Mouse (Mus musculus) MEL (cell line): ENCODE results near the gene Rgs8.

Experiments used
- BHLHE40 ChIP-seq: IDR thresholded peaks from 2 replicates; pipeline ENCODE4 v1.6.1; 2012; ENCODE audit warnings: low read depth, mild to moderate bottlenecking, inconsistent platforms, low read length, improper control_type of control experiment, borderline replicate concordance
- CHD1 ChIP-seq: IDR thresholded peaks from 2 replicates; pipeline ENCODE4 v1.6.1; 2012; ENCODE audit warnings: low read depth, mild to moderate bottlenecking, inconsistent platforms, low read length, improper control_type of control experiment
- CTCF ChIP-seq, 3 experiments: IDR thresholded peaks in 2 of 3; conservative IDR thresholded peaks in 1 of 3; 2 replicates each; pipeline ENCODE4 v1.5.1; 2011 to 2012; ENCODE audit warnings: low read length in 3 of 3, low read depth in 2 of 3, mild to moderate bottlenecking in 2 of 3, improper control_type of control experiment in 1 of 3, inconsistent platforms in 1 of 3, mixed read lengths in 1 of 3, moderate library complexity in 1 of 3; ENCODE audit not compliant: control insufficient read depth in 1 of 3, insufficient read depth in 1 of 3, poor library complexity in 1 of 3, severe bottlenecking in 1 of 3
- ELF1 ChIP-seq: IDR thresholded peaks from 2 replicates; pipeline ENCODE4 v1.6.1; 2014; ENCODE audit warnings: low read depth, mild to moderate bottlenecking, inconsistent platforms, low read length, improper control_type of control experiment, moderate library complexity
- JUND ChIP-seq: IDR thresholded peaks from 2 replicates; pipeline ENCODE4 v1.6.1; 2011; ENCODE audit warnings: low read depth, mild to moderate bottlenecking, improper control_type of control experiment, low read length
- MEF2A ChIP-seq: IDR thresholded peaks from 2 replicates; pipeline ENCODE4 v1.6.1; 2014; ENCODE audit warnings: low read depth, mild to moderate bottlenecking, inconsistent platforms, low read length, improper control_type of control experiment; ENCODE audit not compliant: poor library complexity, insufficient replicate concordance, severe bottlenecking; ENCODE audit errors: extremely low read depth
- MXI1 ChIP-seq: IDR thresholded peaks from 2 replicates; pipeline ENCODE4 v1.6.1; 2011; ENCODE audit warnings: mild to moderate bottlenecking, low read depth, low read length, improper control_type of control experiment
- POLR2A ChIP-seq, 2 experiments: IDR thresholded peaks; 2 replicates each; pipeline ENCODE4 v1.6.1; 2011 to 2012; ENCODE audit warnings: low read length in 2 of 2, mild to moderate bottlenecking in 2 of 2, control low read depth in 1 of 2, improper control_type of control experiment in 1 of 2, low read depth in 1 of 2, moderate library complexity in 1 of 2; ENCODE audit not compliant: control insufficient read depth in 1 of 2, insufficient read depth in 1 of 2, poor library complexity in 1 of 2
- POLR2AphosphoS2 ChIP-seq: IDR thresholded peaks from 2 replicates; pipeline ENCODE4 v1.6.1; 2011; ENCODE audit warnings: low read length, improper control_type of control experiment
- SMC3 ChIP-seq: IDR thresholded peaks from 2 replicates; pipeline ENCODE4 v1.6.1; 2011; ENCODE audit warnings: low read depth, low read length, improper control_type of control experiment
- TCF12 ChIP-seq: IDR thresholded peaks from 2 replicates; pipeline ENCODE4 v1.6.1; 2014; ENCODE audit warnings: low read depth, mild to moderate bottlenecking, inconsistent platforms, low read length, improper control_type of control experiment, moderate library complexity
- ZNF384 ChIP-seq: IDR thresholded peaks from 2 replicates; pipeline ENCODE4 v1.6.1; 2012; ENCODE audit warnings: low read depth, mild to moderate bottlenecking, inconsistent platforms, low read length, improper control_type of control experiment

DNA sequence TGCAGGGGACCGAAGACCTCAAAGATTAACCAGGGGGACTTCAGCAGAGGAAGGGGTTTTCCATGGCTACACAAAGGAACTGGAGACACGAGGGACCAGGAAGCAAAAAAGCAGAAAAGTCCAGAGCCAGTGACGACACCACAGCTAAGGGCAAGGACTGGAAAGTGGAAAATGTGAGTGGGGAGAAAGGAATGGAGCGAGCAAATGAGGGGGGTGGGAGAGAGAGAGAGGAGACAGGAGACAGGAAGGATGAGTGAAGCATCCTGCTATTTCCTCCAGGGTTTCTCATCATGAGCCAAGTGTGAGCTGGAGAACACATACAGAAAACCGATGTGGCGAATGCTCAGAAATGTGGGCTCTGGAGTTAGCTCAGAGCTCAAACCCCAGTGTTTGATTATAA lies 83.3 kb downstream of the Rgs8 start:
- TF ChIP-seq CHD1: no peak
- no peak for TF ChIP-seq TCF12
- no peak for TF ChIP-seq MEF2A
- TF ChIP-seq ZNF384: no peak
- TF ChIP-seq ELF1: no peak
- no peak for TF ChIP-seq CTCF (IDR thresholded peaks at IDR 0.05 in 2 of 3, conservative IDR thresholded peaks at IDR 0.05 in 1 of 3; ENCODE audit: control insufficient read depth in 1 of 3, insufficient read depth in 1 of 3, low read depth in 2 of 3, low read length in 3 of 3, poor library complexity in 1 of 3, severe bottlenecking in 1 of 3)
- TF ChIP-seq SMC3: no peak
- TF ChIP-seq BHLHE40: no peak
- no peak for TF ChIP-seq POLR2A (IDR thresholded peaks at IDR 0.05; ENCODE audit: control insufficient read depth in 1 of 2, insufficient read depth in 1 of 2, low read depth in 1 of 2, low read length in 2 of 2, poor library complexity in 1 of 2)
- no peak for TF ChIP-seq JUND
- TF ChIP-seq POLR2AphosphoS2: no peak
- no peak for TF ChIP-seq MXI1
